Mouse (Mus musculus) mouse embryonic stem cell (cell line): ENCODE data around the gene Wnt7a.

Experiments used
- in situ Hi-C, 2 experiments: fragments of 300-500 bp; cut with MboI; formaldehyde crosslinking; loops; 1 replicate in 1 of 2; 3 replicates in 1 of 2; pipeline ENCODE4 v1.14.3; 2019 to 2020; ENCODE audit warnings: low sequenced_read_pairs in 2 of 2, low pct_unique_long_range_greater_than_20kb in 1 of 2, mixed read lengths in 1 of 2; ENCODE audit not compliant: unreplicated experiment in 1 of 2

Gene Wnt7a

DNA sequence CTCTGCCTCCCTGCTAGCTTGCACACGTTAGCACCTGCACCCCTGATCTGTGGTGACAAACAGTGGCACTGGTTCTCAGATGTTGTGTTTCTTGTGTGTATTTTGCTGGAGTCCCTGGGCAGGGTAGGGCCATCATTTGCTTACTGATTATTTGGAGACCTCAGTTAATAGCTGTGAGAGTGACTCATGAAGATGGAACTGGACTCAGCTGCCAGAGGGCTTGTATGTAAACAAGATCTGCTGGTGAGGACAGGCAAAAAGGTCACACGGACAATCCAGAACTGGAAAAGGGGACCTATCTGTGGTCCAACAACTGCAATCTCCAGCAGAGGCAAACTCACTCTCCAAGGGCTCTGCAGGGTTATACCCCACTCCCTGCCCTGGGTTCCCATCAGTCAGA lies 52.8 kb downstream of the Wnt7a start:
- in situ Hi-C loops, result no loop called here

DNA sequence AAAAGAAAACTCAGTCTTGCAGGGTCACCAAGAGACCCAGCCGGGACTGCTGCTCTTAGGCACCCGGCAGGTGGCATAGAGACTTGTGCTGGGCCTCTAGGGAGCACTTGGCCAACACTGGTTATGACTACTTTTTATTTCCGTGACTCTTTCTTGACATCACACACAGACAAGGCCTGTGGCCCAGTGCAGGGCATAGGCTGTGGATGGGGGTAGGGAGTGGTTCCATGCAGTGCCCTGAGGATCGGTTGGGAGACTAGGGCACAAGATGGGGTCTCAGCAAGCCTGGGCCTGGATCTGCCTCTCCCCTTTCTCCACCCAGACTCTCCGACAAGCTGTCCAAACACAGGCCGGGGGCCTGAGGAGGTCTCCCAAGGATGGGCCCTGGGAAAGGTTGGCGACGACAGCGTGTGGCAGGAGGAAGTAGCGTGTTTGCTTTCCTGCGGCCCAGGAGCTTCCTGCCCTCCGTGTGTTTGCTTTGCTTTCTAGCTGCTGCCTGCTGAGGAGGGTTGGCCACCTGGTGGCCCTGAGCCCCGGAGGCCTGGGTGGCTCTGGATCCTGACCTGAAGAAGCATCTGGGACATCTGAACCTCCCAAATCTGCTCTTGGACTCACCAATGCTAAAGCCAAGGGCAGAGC lies 53.8 kb downstream of the Wnt7a start:
- in situ Hi-C loops, result no loop called here

DNA sequence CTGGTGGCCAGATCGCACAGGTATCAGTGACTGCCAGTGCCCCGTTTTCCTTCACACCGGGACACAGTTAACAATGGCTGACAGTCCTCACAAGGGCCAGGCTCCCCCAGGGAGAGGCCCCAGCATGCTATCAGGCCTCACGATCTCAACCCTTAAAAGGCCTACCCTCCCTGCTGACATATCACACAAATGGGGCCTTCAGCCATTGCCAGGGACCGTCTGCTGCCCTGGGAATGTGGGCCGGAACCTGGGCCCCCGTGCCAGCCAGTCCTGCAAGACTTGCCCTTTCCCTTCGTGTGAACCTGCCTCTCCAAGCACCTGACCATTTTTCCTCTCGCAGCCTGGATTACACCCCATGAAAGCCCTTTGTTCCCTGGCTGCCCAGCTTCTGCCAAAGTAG lies 61.5 kb downstream of the Wnt7a start:
- in situ Hi-C loops, result no loop called here

DNA sequence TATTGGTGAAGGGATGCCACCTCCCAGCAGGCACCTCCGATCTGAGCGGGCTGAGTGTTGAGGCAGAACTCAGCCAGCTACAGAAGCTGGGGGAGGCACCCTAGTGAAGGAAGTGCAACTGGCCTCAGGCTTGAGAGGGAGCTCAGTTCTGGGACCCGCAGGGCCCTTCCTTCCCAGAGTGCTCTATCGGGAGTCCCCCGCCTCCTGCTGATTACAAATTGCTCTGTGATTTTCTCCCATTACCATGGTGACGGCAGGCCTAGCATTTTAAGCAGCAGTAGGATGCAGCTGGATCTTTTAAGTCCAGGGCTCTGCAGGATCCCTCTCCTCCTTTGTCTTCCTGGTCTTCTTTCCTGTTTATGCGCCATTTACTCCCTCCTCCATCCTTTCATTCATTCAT lies 63.4 kb downstream of the Wnt7a start:
- in situ Hi-C loops, result no loop called here

DNA sequence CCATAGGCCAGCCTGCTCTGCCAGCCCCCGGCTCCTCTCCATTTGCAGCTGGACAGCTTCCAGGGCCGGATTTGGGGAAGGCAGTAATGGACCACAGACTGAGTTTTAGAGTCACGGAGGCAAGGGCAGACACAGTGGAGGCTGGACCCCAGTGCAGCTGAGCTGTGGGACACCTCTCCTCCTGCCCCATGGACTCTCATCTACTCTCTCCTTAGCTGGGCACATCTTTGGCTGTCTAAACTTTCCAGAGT lies 64.3 kb downstream of the Wnt7a start:
- in situ Hi-C loops, result no loop called here

DNA sequence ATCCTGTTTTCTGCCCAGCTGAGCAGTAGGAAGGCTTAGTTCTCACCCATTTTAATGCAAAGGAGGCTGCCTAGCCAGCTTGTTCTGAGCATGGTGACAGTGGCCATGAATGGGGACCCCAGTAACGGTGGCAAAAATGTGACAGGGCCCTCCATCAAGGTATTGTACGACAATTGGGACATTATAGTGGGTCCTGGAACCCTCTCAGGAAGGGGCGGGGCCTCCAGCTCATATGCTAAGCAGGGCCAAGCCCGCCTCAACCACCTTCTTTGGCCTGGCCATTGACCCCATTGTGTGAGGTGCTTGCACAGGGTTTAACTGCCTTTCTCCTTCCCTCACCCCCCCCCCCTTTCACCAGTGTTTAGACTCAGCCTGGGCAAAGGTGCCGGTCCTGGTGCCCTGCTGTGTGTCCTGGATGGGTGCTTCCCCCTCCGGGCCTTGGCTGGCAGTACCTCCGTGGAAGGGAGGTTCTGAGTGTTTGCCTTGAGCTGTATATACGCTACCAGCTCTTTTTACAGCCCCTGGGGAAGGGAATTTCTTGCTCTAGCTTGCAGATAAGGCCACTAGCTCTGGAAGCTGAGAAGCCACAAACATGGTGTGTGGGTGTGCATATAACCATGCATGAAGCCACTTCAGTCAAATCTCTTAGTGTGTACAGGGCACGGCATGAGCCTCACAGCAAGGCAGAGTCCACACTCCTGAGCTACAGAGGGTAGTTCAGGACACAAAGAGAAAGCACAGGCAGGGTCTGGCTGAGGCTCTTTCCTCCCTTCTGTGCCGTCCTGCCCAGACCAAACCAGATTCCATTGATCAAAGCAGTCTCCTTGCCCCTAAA lies 64.9 kb downstream of the Wnt7a start:
- in situ Hi-C loops, result no loop called here

DNA sequence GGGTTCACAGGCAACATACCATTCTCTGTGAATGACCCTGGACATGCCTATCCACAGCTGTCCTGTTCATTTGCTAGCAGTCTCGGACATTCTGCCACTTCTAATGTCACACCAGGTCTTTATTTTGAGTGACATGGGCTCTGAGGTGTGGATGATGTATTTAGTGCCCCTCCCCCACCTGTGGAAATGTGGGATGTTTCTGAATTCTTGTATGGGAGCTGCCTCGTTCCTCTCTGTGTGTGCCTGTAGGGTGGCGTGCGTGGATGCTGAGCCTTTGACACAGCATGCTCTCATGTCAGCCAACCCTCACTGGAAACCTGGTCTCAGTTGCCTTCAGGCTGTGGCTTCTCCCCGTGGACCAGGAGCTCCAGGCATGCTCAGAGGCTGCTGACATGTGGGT lies 66.1 kb downstream of the Wnt7a start:
- in situ Hi-C loops, result no loop called here

DNA sequence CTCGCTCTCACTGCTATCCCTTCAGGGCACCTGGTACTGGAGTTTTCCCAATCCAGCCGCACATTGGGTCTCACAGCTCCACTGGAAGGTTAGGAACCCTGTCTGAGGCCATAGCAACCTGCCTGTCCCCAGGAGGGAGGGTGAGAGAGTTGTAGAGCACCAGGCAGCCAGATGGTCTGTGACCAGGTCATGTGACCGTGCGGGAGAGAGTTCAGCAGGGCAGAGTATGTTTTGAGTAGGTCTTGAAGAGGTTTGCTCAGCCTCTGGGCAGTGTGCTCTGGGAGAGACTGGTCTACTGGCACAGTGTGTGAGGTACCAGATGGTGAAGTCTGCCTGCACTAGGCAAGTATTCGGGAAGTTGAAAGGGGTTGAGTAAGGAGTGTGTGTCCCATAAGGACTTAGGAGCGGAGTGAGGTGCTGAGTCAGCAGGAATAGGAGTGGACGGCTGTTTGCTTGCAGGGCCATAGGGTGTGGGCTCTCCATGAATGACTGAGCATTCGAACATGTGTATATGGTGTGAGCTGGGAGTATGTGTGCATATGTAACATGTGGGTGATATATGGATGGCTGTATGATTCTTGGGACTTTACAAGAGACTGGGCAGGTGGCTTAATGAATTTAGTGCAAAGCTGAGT lies 71.4 kb downstream of the Wnt7a start:
- in situ Hi-C loops, result no loop called here

DNA sequence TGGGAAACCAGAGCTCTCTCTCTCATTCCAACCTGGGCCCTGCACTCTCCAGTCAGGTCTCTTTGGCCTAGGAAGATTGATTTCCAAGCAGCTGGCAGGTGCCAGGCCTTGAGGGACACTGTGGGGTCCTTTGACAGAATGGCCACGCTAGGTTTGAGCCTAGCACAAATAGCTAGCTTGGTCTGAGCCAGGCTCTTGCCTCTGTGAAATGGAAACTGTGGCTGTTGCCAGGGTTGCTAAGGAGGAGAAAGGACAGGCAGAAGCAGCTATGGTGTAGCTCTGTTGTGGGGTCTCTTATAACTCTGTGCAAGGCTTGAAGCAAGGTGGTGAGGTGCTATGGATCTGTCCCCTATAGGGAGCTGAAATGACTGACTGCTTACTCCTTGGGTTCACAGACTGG lies 75.7 kb downstream of the Wnt7a start:
- in situ Hi-C loops, result no loop called here

DNA sequence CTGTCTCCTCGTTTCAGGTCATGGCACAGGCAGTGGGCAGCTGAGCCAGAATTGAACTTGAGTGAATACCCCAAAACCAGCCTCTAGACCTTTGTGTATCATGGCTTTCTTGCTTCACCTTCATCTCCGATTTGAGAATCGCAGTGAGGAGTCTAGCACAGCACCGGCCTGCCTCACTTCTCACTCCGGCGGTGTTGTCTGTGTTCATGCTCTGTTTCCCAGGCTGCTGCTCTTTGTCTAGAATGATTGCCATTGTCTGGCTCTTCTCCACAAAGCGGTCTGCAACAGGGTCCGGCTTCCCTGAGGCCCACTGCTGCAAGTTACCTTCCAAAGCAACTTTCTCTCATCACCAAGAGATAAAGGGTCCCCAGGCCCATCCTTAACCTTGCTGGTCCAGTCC lies 79.3 kb downstream of the Wnt7a start:
- in situ Hi-C loops, result no loop called here

DNA sequence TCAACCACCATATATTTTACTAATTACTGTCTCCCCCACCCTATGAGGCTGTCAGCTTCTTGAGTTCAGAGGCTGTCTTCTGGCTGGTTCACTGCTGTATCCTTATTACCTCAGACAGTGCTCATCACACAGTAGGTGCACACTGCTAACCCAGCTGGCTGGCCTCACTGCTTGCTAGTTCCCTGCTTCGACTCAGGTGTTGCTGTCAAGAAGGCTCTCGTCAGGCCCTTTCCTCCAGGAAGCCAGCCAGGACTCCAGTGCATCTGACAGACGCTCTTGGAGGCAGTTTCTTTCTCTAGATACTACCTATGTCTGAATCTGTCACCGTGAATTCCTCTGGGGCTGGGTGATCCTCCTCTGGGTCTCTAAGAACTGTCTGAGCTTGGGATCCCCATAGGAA lies 85.6 kb downstream of the Wnt7a start:
- in situ Hi-C loops, result no loop called here

DNA sequence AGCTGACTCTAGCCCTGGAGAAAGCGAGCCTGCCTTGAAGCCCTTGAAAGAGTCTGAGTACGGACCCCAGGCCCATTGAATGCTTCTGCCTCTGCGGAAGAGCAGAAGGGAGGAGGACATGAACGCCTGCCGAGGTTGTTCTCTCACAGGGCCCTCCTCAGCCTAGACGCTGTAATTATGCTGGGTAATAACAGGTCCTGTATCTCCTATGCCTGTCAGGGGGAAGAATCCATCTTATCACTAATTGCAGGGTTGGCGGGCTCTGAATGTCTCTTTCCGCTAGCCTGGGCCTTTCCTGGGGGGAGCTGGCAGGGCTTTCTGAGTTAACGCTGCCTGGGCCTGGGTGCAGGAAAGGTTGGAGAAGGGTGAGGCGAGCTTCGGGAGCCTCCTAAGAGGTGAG lies 86.4 kb downstream of the Wnt7a start:
- in situ Hi-C loops, result no loop called here

DNA sequence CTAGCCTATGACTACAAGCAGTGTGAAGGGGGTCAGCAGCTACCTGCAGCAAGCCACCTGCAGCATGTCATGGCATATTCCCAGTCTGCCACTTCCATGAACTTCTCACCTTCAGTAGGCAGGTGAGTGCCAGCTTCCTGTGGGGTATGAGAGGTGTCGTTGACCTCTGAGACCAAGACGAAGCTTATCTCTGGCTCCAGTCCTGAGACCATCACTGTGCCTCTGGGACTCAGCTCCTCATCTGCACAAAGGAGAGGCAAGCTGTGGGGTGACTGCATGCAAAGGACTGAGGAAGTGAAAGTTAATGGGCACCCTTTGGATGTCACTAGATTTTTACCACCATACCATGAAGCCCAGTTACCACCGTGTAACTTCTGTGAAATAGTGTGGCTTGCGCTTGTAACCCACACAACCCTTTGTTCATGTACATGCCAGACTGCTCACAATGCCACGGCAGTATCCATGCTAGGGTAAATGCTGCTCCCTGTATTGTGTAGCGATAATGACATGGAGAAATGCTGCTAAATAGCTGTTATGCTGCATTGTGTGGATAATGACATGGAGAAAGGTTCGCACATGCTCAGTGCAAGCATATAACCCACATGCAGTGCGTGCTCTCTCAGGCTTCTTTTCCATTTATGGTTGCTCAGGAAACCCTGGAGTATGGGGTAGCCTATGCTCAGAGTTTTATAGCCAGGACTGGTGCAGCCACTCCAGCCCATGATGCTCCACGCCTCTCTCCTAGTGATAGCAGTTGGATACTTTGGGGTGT lies 89.0 kb downstream of the Wnt7a start:
- in situ Hi-C loops, result no loop called here
